Mouse (Mus musculus): ENCODE data around the gene Nol9. TPM values are rescaled to one million over a fixed set of nuclear protein-coding genes. Genes with fewer than 3 reads are reported as not detected.

Gene Nol9
- polyA plus RNA-seq, 1 experiment from 2014 or later: 16.8 TPM

DNA sequence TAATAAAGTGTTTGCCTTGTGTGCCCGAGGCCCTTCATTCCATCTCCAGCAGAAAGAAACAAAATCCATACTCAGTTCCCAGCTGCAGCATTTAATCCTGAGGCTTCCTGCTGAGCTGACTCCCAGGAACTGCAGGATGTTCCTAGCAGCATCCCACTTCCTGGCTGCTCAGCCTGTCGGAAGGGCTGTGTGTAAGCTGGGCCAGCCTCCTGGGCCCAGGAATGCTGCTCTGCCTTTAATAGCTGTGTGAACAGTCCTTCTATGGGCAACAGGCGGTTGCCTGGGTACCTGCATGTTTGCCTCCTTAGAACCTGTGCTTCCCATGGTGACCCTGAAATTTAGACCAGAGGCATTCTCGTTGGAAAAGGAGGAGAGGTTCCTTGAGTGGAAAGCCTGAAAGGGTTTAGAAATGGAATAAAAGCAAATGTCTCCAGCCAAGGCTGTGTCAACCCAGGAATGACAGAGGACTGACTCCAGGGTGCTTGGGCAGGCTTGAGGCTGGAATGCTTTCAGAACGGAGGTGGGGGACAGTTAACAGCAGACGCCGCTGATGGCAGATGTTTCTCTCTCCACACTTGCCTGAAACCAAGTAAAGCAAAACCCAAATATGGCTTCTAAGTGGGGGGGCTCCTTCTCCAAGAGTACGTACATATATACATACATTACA lies 31.5 kb upstream of the Nol9 start:
- peak overlapping the region; percentile 69 to 91 for H3K4me3 ChIP-seq (ENCODE audit: control insufficient read depth in 1 of 2, insufficient read depth in 1 of 2, low read depth in 1 of 2, low read length in 2 of 2)
- H3K36me3 ChIP-seq (ENCODE audit: control insufficient read depth, insufficient read depth, low read length): peaks cover 7% of the 10 kb centered on the region
- H3K4me1 ChIP-seq (ENCODE audit: control insufficient read depth in 2 of 2, insufficient read depth in 2 of 2, low read length in 2 of 2): peaks cover 31 to 38% of the 10 kb centered on the region in 2 experiments
- H3K27me3 ChIP-seq (ENCODE audit: control insufficient read depth, insufficient read depth, low read length): no peaks in the 10 kb centered on the region
- H3K4me2 ChIP-seq (ENCODE audit: low read length): peak overlapping the region; percentile 78
- peak overlapping the region; percentile 91 for H3K9ac ChIP-seq (ENCODE audit: low read length)
- H3K27ac ChIP-seq (replicated peaks in 1 of 2; ENCODE audit: control insufficient read depth in 1 of 2, insufficient read depth in 1 of 2, low read depth in 2 of 2, low read length in 2 of 2): peak overlapping the region; percentile 96 to 97
- WGBS: 7% methylated on average over 8 of the region's 8 CpGs
- H3K9me3 ChIP-seq (ENCODE audit: control insufficient read depth, low read length): no peaks in the 10 kb centered on the region
- no peak; the same call in 1 of the 2 replicates for ATAC-seq (ENCODE audit: insufficient number of reproducible peaks, insufficient read depth, low FRiP score, low read depth)

DNA sequence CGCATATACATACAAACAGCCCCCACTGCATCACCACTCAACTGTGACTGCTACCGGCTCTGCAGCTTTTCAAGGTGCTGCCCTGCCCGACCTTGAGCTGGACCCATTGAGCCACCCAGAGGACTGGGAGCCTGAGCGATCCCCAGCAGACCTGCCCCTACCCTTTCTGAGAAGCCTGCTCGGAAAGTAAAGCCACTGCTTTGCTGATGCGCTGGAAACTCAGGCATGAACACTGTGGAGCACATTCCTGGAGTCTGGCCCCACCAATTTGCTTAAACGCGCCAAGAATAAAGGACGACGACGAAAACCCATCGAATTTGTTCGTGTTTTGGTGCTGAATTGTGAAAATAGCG lies 31.0 kb upstream of the Nol9 start:
- Histone ChIP-seq H3K36me3 (ENCODE audit: control insufficient read depth, insufficient read depth, low read length) (peaks cover 12% of the 10 kb centered on the region), H3K4me1 (ENCODE audit: control insufficient read depth in 2 of 2, insufficient read depth in 2 of 2, low read length in 2 of 2) (peaks cover 32 to 43% of the 10 kb centered on the region in 2 experiments), H3K9me3 (ENCODE audit: control insufficient read depth, low read length) (no peaks in the 10 kb centered on the region), H3K9ac (ENCODE audit: low read length) (peak overlapping the region; percentile 91), H3K27ac (replicated peaks in 1 of 2; ENCODE audit: control insufficient read depth in 1 of 2, insufficient read depth in 1 of 2, low read depth in 2 of 2, low read length in 2 of 2) (peak overlapping the region; percentile 96 to 97), H3K4me3 (ENCODE audit: control insufficient read depth in 1 of 2, insufficient read depth in 1 of 2, low read depth in 1 of 2, low read length in 2 of 2) (peak overlapping the region; percentile 69 to 91), H3K4me2 (ENCODE audit: low read length) (peak overlapping the region; percentile 78), H3K27me3 (ENCODE audit: control insufficient read depth, insufficient read depth, low read length) (no peaks in the 10 kb centered on the region)
- ATAC-seq (ENCODE audit: insufficient number of reproducible peaks, insufficient read depth, low FRiP score, low read depth): no peak
- under 1% methylated on average over 14 of the region's 14 CpGs for WGBS

DNA sequence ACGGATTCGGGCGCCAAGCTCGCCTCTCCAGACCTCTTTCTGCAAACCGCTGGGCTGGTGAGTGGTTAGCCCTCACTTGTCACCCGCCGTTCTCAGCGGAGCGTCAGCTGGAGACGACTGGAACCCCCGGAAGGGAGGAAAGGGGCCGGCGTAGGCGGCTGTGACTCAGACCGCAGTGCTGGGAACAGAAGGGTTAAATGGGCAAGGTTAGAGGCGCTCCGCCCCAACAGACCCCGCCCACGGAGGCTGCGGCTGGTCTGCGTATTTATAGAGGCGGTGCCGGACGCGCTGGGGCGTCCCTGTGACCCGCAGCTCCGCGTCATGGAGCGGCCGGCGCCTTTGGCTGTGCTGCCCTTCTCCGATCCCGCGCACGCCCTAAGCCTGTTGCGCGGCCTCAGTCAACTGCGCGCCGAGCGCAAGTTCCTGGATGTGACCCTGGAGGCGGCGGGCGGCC lies 30.5 kb upstream of the Nol9 start, which contains the start of gene Klhl21:
Gene Klhl21, plus strand, starts transcription at position 182 of the 454 bp plus-strand sequence.
- WGBS: 1% methylated on average over 44 of the region's 45 CpGs
- H3K9ac ChIP-seq (ENCODE audit: low read length): peak within 1 kb of the TSS; percentile 91
- no peaks in the 10 kb centered on the region for H3K9me3 ChIP-seq (ENCODE audit: control insufficient read depth, low read length)
- peak within 1 kb of the TSS; percentile 69 to 91 for H3K4me3 ChIP-seq (ENCODE audit: control insufficient read depth in 1 of 2, insufficient read depth in 1 of 2, low read depth in 1 of 2, low read length in 2 of 2)
- H3K36me3 ChIP-seq (ENCODE audit: control insufficient read depth, insufficient read depth, low read length): peaks cover 17% of the 10 kb centered on the region
- H3K27me3 ChIP-seq (ENCODE audit: control insufficient read depth, insufficient read depth, low read length): no peaks in the 10 kb centered on the region
- ATAC-seq (ENCODE audit: insufficient number of reproducible peaks, insufficient read depth, low FRiP score, low read depth): peak; percentile 82
- peak within 1 kb of the TSS; percentile 96 to 97 for H3K27ac ChIP-seq (replicated peaks in 1 of 2; ENCODE audit: control insufficient read depth in 1 of 2, insufficient read depth in 1 of 2, low read depth in 2 of 2, low read length in 2 of 2)
- H3K4me2 ChIP-seq (ENCODE audit: low read length): peak within 1 kb of the TSS; percentile 78
- H3K4me1 ChIP-seq (ENCODE audit: control insufficient read depth in 2 of 2, insufficient read depth in 2 of 2, low read length in 2 of 2): peaks cover 34 to 48% of the 10 kb centered on the region in 2 experiments

DNA sequence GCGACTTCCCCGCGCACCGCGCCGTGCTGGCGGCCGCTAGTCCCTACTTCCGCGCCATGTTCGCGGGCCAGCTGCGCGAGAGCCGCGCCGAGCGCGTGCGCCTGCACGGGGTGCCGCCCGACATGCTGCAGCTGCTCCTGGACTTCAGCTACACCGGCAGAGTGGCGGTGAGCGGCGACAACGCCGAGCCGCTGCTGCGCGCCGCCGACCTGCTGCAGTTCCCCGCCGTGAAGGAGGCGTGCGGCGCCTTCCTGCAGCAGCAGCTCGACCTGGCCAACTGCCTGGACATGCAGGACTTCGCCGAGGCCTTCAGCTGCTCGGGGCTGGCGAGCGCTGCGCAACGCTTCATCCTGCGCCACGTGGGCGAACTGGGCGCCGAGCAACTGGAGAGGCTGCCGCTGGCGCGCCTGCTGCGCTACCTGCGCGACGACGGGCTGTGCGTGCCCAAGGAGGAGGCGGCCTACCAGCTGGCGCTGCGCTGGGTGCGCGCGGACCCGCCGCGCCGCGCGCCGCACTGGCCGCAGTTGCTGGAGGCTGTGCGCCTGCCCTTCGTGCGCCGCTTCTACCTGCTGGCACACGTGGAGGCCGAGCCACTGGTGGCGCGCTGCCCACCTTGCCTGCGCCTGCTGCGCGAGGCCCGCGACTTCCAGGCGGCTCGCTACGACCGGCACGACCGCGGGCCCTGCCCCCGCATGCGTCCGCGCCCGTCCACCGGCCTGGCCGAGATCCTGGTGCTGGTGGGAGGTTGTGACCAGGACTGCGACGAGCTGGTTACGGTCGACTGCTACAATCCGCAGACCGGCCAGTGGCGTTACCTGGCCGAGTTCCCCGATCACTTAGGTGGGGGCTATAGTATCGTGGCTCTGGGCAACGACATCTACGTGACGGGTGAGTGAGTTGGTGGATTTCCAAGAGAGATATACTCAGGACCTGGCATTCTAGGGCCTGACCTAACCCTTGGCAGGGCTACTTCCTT lies 29.8 kb upstream of the Nol9 start:
- Histone ChIP-seq H3K9ac (ENCODE audit: low read length) (peak overlapping the region; percentile 91), H3K4me2 (ENCODE audit: low read length) (peak overlapping the region; percentile 78), H3K27me3 (ENCODE audit: control insufficient read depth, insufficient read depth, low read length) (no peaks in the 10 kb centered on the region), H3K4me3 (ENCODE audit: control insufficient read depth in 1 of 2, insufficient read depth in 1 of 2, low read depth in 1 of 2, low read length in 2 of 2) (peak overlapping the region; percentile 69 to 91), H3K9me3 (ENCODE audit: control insufficient read depth, low read length) (no peaks in the 10 kb centered on the region), H3K27ac (replicated peaks in 1 of 2; ENCODE audit: control insufficient read depth in 1 of 2, insufficient read depth in 1 of 2, low read depth in 2 of 2, low read length in 2 of 2) (peak overlapping the region; percentile 96), H3K4me1 (ENCODE audit: control insufficient read depth in 2 of 2, insufficient read depth in 2 of 2, low read length in 2 of 2) (peaks cover 37 to 55% of the 10 kb centered on the region in 2 experiments), H3K36me3 (ENCODE audit: control insufficient read depth, insufficient read depth, low read length) (peaks cover 24% of the 10 kb centered on the region)
- ATAC-seq (ENCODE audit: insufficient number of reproducible peaks, insufficient read depth, low FRiP score, low read depth): peak; percentile 34
- WGBS: under 1% methylated on average over 99 of the region's 115 CpGs

DNA sequence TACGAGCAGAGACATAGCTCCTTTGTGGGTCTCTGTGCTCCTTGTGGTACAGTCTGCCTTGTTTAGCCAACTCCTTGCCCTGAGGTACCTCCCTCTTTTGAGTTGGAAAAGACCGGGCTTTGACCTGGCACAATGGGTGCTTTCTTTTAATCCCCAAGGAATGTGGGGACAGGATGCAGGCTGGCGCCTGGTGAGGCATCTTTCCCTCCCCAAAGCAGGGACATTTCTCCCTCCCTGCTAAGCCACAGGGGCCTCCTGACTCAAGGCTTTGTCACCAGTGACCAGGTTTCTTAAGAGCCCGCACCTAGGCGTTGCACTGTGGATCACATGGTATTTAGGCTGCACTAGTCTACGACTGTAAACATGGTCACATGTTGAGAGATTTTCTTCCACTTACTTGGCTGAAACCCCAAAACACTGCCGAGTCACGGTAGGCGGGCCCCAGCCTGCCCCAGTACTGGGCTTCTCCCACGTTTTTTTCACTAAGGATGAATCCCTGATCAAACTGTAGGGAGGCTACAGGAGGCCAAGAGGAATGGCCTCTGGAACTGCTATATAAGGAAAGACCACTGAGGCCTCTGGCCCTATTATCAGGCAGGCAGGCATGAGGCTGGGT lies 28.9 kb upstream of the Nol9 start:
- peaks cover 37 to 57% of the 10 kb centered on the region in 2 experiments for H3K4me1 ChIP-seq (ENCODE audit: control insufficient read depth in 2 of 2, insufficient read depth in 2 of 2, low read length in 2 of 2)
- no peaks in the 10 kb centered on the region for H3K27me3 ChIP-seq (ENCODE audit: control insufficient read depth, insufficient read depth, low read length)
- peaks cover 33% of the 10 kb centered on the region for H3K36me3 ChIP-seq (ENCODE audit: control insufficient read depth, insufficient read depth, low read length)
- H3K27ac ChIP-seq (replicated peaks in 1 of 2; ENCODE audit: control insufficient read depth in 1 of 2, insufficient read depth in 1 of 2, low read depth in 2 of 2, low read length in 2 of 2): peak overlapping the region; percentile 96
- peak; percentile 8; the same call in 1 of the 2 replicates for ATAC-seq (ENCODE audit: insufficient number of reproducible peaks, insufficient read depth, low FRiP score, low read depth)
- WGBS: 1% methylated on average over 10 of the region's 10 CpGs
- no peaks in the 10 kb centered on the region for H3K9me3 ChIP-seq (ENCODE audit: control insufficient read depth, low read length)
- peak overlapping the region; percentile 69 to 91 for H3K4me3 ChIP-seq (ENCODE audit: control insufficient read depth in 1 of 2, insufficient read depth in 1 of 2, low read depth in 1 of 2, low read length in 2 of 2)
- H3K4me2 ChIP-seq (ENCODE audit: low read length): peak overlapping the region; percentile 78
- peak overlapping the region; percentile 91 for H3K9ac ChIP-seq (ENCODE audit: low read length)

DNA sequence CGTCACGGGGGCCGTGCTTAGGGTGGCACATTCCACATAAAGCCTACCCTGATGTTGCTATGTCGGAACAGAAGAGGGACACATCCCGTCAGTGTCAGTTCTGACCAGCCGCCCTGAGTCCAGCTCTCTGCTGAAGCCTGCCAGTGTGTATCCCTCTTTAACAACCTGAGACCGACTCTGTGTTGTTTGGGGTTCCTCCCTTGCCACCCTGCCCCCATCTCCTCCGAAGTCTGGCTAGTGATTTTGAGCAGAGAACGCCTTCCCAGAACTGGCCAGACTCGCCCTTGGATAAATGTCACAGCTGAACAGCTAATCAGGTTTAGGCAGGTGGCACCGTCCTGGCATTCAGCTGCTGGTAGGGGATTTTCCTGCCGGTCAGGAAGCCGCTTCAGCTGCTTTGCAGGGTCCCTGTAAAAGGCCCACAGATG lies 28.4 kb upstream of the Nol9 start:
- 4% methylated on average over 13 of the region's 13 CpGs for WGBS
- 0 out of 2 replicates have a peak, but pooled peaks have one; percentile 7 for ATAC-seq (ENCODE audit: insufficient number of reproducible peaks, insufficient read depth, low FRiP score, low read depth)
- peak overlapping the region; percentile 78 for H3K4me2 ChIP-seq (ENCODE audit: low read length)
- H3K27me3 ChIP-seq (ENCODE audit: control insufficient read depth, insufficient read depth, low read length): no peaks in the 10 kb centered on the region
- H3K9me3 ChIP-seq (ENCODE audit: control insufficient read depth, low read length): no peaks in the 10 kb centered on the region
- H3K4me1 ChIP-seq (ENCODE audit: control insufficient read depth in 2 of 2, insufficient read depth in 2 of 2, low read length in 2 of 2): peaks cover 37 to 57% of the 10 kb centered on the region in 2 experiments
- peaks cover 38% of the 10 kb centered on the region for H3K36me3 ChIP-seq (ENCODE audit: control insufficient read depth, insufficient read depth, low read length)
- H3K4me3 ChIP-seq (ENCODE audit: control insufficient read depth in 1 of 2, insufficient read depth in 1 of 2, low read depth in 1 of 2, low read length in 2 of 2): peak overlapping the region; percentile 69 to 91
- peak overlapping the region; percentile 91 for H3K9ac ChIP-seq (ENCODE audit: low read length)
- H3K27ac ChIP-seq (replicated peaks in 1 of 2; ENCODE audit: control insufficient read depth in 1 of 2, insufficient read depth in 1 of 2, low read depth in 2 of 2, low read length in 2 of 2): peak overlapping the region; percentile 96

DNA sequence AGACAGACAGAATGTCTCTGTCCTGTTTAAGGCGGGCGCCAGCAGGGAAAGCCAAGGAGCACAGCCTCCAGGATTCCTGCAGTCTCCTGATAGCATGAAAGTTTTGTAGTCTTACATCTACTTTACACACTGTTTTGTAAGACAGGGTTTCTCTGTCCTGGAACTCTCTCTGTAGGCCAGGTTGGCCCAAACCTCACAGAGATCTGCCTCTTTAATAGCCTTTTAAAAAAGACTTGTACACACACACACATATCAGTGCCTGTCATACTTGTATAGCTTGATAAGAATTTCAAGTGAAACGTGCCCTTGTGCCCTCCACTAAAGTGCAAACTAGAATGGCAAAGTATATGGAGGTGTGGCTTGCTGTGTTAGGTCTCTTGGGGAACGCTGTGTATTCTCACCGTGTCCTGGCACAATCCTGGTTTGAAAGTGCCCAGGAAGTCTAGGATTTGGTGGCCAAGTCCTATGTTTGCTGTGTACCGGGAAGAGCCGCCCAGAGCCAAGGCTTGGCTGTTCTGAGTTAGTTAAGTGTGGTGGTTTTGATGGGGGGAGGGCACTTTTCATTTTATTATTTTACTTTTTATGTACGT lies 27.9 kb upstream of the Nol9 start:
- Histone ChIP-seq H3K9me3 (ENCODE audit: control insufficient read depth, low read length) (no peaks in the 10 kb centered on the region), H3K4me2 (ENCODE audit: low read length) (peak overlapping the region; percentile 78), H3K4me3 (ENCODE audit: control insufficient read depth in 1 of 2, insufficient read depth in 1 of 2, low read depth in 1 of 2, low read length in 2 of 2) (peak overlapping the region; percentile 69 to 91), H3K27me3 (ENCODE audit: control insufficient read depth, insufficient read depth, low read length) (no peaks in the 10 kb centered on the region), H3K27ac (replicated peaks in 1 of 2; ENCODE audit: control insufficient read depth in 1 of 2, insufficient read depth in 1 of 2, low read depth in 2 of 2, low read length in 2 of 2) (peak overlapping the region; percentile 96), H3K4me1 (ENCODE audit: control insufficient read depth in 2 of 2, insufficient read depth in 2 of 2, low read length in 2 of 2) (peaks cover 37 to 57% of the 10 kb centered on the region in 2 experiments), H3K36me3 (ENCODE audit: control insufficient read depth, insufficient read depth, low read length) (peaks cover 43% of the 10 kb centered on the region), H3K9ac (ENCODE audit: low read length) (peak overlapping the region; percentile 91)
- 37% methylated on average over 8 of the region's 8 CpGs for WGBS
- ATAC-seq (ENCODE audit: insufficient number of reproducible peaks, insufficient read depth, low FRiP score, low read depth): no peak
